Mouse (Mus musculus) stomach, postnatal 0 days (tissue): Measurements from ENCODE around the gene Cul7. TPM values are rescaled to one million over a fixed set of nuclear protein-coding genes. Genes with fewer than 3 reads are reported as not detected.

Experiments used
- ATAC-seq: fragments of 200-750 bp; cut with Nextera tagmentation; 2 replicates; pipeline ENCODE4 v1.8.0; 2017; ENCODE audit not compliant: low FRiP score, low TSS enrichment
- DNase-seq: peaks from one replicate; pipeline ENCODE4 v3.0.0-alpha.2; 2016; ENCODE audit warnings: low spot score
- H3K27ac ChIP-seq: fragments of 300-500 bp; sonication (generic); replicated peaks from 2 replicates; pipeline ENCODE4 v1.5.1; 2014; ENCODE audit warnings: mild to moderate bottlenecking, control low read depth
- H3K27me3 ChIP-seq: fragments of 300-500 bp; sonication (generic); 2 replicates; pipeline ENCODE4 v1.6.1; 2014; ENCODE audit warnings: low read length; ENCODE audit not compliant: control insufficient read depth, insufficient read depth
- H3K36me3 ChIP-seq: fragments of 300-500 bp; sonication (generic); 2 replicates; pipeline ENCODE4 v1.6.1; 2014; ENCODE audit warnings: low read length, mixed read lengths; ENCODE audit not compliant: control insufficient read depth, insufficient read depth
- H3K4me1 ChIP-seq: fragments of 300-500 bp; sonication (generic); replicated peaks from 2 replicates; pipeline ENCODE4 v1.6.1; 2014; ENCODE audit warnings: antibody characterized with exemption; ENCODE audit not compliant: control insufficient read depth, insufficient read depth
- H3K4me2 ChIP-seq: fragments of 300-500 bp; sonication (generic); replicated peaks from 2 replicates; pipeline ENCODE4 v1.6.1; 2014; ENCODE audit warnings: low read depth, mild to moderate bottlenecking, control low read depth, moderate library complexity
- H3K4me3 ChIP-seq: fragments of 300-500 bp; sonication (generic); 2 replicates; pipeline ENCODE4 v1.5.1; 2014; ENCODE audit warnings: low read depth, low read length, control low read depth
- H3K9ac ChIP-seq: fragments of 300-500 bp; sonication (generic); 2 replicates; pipeline ENCODE4 v1.6.1; 2014; ENCODE audit warnings: mild to moderate bottlenecking, low read length, control low read depth, mixed read lengths
- H3K9me3 ChIP-seq: fragments of 300-500 bp; sonication (generic); 2 replicates; pipeline ENCODE4 v1.6.1; 2016; ENCODE audit warnings: low read length; ENCODE audit not compliant: control insufficient read depth
- CTCF ChIP-seq: IDR thresholded peaks from 2 replicates; pipeline ENCODE4 v1.5.1; 2016; ENCODE audit warnings: antibody characterized with exemption, low read depth, mild to moderate bottlenecking, moderate library complexity
- EP300 ChIP-seq: optimal IDR thresholded peaks from 2 replicates; pipeline ENCODE3; 2016; ENCODE audit warnings: antibody characterized with exemption
- WGBS: fragments of 180-500 bp; shearing (Covaris S2); extraction: QIAGEN DNeasy Blood & Tissue Kit; methylation state at CpG from one replicate; pipeline ENCODE4 v1.1.7; 2014; 5-methylcytosine and 5-hydroxymethylcytosine counted together
- polyA plus RNA-seq: library from polyadenylated mRNA; unstranded; fragments of >200 nt; fragmentation: Nextera tagmentation; extraction: Ambion mirVana; gene quantifications from 2 replicates; pipeline ENCODE4 v1.2.1, GENCODE M21; 2015

The Cul7 gene
- polyA plus RNA-seq, 1 experiment from 2014 or later, result 12.9 TPM

DNA sequence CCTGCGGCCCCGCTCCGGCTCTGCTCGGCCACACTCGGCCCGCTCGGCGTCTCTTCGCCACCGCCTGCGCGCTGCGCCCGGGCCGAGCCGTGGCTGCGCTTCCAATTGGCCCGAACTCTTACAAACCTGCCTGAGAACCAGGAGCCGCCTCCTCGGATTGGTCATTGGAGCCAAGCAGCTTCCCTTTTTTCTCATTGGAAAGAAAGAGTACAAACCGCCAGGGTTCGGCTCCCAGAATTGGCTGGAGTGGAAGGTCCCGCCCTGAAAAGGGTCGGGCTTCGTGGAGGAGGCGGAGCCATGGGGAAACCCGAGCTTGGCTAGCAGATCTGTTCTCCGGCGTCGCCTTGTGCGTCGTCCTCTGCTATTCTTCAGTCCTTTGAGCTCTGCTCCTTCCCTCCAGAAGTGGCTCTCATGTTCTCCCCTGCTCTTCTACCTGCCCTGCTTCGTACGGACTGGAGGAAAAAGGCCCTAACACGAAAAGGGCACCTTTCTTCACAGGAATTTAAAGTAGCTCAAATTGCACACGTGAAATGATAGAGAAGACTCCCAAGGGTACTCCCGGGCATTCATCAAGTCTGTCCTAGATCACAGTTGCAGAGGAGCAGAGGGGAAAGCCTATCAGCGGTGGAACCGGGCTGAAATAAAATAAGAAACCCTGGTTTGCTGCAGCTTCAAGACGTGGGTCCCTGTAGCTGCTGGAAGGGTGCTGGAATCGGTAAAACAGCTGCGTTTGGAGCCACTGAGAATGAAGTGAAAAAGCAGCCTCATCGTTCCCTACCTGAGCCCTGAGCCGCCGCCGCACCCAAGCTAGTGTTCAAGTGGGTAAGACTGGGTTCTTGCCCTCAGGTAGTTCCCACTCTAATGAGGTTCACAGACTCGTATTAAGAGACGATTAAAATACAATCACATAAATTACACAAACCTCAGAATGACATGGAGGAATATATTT is 55.0 kb downstream of the Cul7 start, which contains the start of gene Ppp2r5d:
Gene Ppp2r5d, minus strand, starts transcription at position 225 of the 949 bp plus-strand sequence.
- WGBS, result under 1% methylated on average over 48 of the region's 48 CpGs

DNA sequence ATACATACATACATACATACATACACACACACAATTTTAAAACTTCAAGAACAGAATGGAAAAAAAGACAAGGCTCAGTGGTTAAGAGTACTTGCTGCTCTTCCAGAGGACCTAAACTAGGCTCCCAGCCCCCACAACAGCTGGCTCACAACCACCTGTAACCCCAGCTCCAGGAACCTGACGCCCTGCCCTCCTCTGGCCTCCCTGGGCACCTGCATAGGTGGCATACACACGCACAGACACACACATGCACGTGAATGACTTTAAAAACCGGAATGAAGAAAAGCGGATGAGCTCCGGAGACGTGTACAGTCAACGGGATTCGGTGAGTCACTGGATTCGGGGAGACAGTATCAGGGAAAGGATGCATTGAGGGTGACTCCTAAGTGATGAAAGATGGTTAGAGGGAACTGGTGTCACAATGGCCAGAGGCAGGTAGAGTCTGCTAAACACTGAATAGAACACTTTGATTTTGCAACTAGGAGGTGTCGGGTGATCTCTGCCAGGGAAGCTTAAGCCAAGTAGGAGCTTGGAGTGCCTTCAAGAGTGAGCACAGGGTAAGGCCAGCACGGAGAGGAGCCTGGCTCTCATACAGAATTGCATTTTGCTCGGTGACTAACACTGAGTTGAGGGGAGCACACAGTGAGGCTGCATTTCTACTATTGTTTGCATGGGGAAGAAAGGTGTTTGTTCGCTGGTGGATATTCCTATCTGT is 56.4 kb downstream of the Cul7 start:
- H3K4me3 ChIP-seq, result no peak overlapping the region
- no peak overlapping the region for H3K4me2 ChIP-seq
- no peak overlapping the region for H3K27ac ChIP-seq
- DNase-seq (no peak), ATAC-seq (no peak)
- H3K4me1 ChIP-seq, result peaks cover 5% of the 10 kb centered on the region; the same call in 1 of the 2 replicates
- TF ChIP-seq EP300 (no peak), CTCF (no peak)
- H3K9me3 ChIP-seq, result no peaks in the 10 kb centered on the region
- WGBS, result 88% methylated on average over 14 of the region's 14 CpGs
- H3K36me3 ChIP-seq, result no peaks in the 10 kb centered on the region
- H3K9ac ChIP-seq, result no peak overlapping the region
- no peaks in the 10 kb centered on the region for H3K27me3 ChIP-seq

More for the DNA sequence above, 55.0 kb downstream of the Cul7 start, which contains the start of gene Ppp2r5d:
- peak; percentile 97 for ATAC-seq
- Histone ChIP-seq H3K27me3 (no peaks in the 10 kb centered on the region), H3K4me2 (peak within 1 kb of the TSS; percentile 80), H3K4me3 (peak within 1 kb of the TSS; percentile 82), H3K4me1 (peaks cover 5% of the 10 kb centered on the region; the same call in 1 of the 2 replicates), H3K9me3 (no peaks in the 10 kb centered on the region), H3K9ac (peak within 1 kb of the TSS; percentile 85), H3K36me3 (no peaks in the 10 kb centered on the region), H3K27ac (peak within 1 kb of the TSS; percentile 92)
- peak; percentile 98 for DNase-seq
- TF ChIP-seq EP300 (no peak), CTCF (0 out of 2 replicates have a peak, but pooled peaks have one; percentile 10)

DNA sequence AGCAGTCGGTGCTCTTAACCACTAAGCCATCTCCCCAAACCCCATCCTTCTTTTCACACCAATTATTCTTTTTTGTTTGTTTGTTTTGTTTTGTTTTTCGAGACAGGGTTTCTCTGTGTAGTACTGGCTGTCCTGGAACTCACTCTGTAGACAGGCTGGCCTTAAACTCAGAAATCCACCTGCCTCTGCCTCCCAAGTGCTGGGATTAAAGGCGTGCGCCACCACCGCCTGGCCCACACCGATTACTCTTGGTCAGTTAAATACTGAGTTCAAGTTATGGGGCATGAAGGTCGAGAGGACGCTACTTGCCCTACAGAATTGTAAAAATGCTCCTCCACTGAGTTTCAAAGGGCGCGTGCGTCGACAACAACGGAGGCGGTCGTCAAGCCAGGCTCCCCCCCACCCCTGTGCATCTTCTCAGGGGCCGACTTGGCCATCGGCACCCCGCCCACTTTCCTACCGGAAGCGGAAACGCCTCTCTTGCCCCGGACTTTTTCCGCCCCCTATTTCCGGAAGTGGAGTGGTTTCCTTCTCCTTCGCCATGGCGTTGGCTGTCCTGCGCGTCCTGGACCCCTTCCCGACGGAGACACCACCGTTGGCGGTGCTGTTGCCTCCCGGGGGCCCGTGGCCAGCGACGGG is 60.9 kb downstream of the Cul7 start, which contains the start of gene Pex6:
Gene Pex6, plus strand, starts transcription at position 505 of the 639 bp plus-strand sequence.
- Histone ChIP-seq H3K9ac (peak within 1 kb of the TSS; percentile 96), H3K4me3 (peak within 1 kb of the TSS; percentile 93), H3K9me3 (no peaks in the 10 kb centered on the region), H3K4me2 (peak within 1 kb of the TSS; percentile 97), H3K4me1 (peaks cover 3% of the 10 kb centered on the region; the same call in 1 of the 2 replicates), H3K36me3 (peaks cover 3% of the 10 kb centered on the region; the same call in 1 of the 2 replicates), H3K27ac (peak within 1 kb of the TSS; percentile 78), H3K27me3 (no peaks in the 10 kb centered on the region)
- ATAC-seq (peak; percentile 88), DNase-seq (peak; percentile 94)
- 6% methylated on average over 34 of the region's 36 CpGs for WGBS
- TF ChIP-seq CTCF (peak; percentile 25; the same call in 1 of the 2 replicates), EP300 (no peak)

DNA sequence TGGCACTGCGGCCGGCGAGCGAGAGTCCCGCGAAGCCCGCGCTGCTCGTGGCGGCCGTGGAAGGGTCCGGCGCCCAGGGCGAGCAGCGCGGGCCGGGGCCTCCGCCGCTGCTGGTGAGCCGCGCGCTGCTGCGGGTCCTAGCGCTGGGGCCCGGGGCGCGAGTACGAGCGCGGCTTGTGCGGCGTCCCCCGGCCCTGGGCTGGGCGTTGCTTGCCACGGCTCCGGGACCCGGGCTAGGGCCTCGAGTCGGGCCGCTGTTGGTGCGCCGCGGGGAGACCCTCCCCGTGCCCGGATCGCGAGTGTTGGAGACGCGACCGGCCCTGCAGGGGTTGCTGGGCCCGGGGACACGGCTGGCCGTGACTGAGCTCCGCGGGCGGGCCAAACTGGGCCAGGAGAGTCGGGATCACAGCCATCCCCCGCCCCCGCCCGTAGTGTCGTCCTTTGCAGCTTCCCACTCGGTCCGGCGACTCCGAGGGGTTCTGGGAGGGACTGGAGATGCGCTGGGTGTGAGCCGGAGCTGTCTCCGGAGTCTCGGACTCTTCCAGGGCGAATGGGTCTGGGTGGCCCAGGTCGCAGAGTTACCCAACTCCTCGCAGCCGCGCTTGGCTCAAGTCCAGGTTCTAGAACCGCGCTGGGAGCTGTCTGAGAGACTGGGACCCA is 61.6 kb downstream of the Cul7 start:
- peak; percentile 54 for ATAC-seq
- under 1% methylated on average over 50 of the region's 76 CpGs for WGBS

DNA sequence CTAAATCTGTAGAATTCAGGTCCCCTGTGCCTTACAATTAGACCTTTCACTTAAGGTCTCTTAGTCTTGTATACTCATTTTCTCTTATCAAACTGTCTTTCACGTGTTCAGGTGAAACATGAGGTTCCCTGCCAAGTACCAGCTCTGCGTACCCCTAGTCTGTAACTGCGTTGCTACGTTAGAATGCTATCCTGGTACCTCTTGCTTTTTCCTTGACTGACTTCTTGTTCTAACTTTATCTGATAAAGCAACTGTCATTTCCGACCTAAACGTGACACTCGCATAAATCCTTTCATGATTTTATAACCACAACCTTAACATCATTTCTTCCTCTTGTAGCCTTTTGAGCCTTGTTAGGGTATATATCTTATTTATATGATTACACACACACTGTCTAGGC is 62.3 kb downstream of the Cul7 start:
- Histone ChIP-seq H3K4me1 (peaks cover 3% of the 10 kb centered on the region; the same call in 1 of the 2 replicates), H3K4me2 (peak overlapping the region; percentile 97), H3K27me3 (no peaks in the 10 kb centered on the region), H3K9ac (peak overlapping the region; percentile 96), H3K9me3 (no peaks in the 10 kb centered on the region), H3K36me3 (peaks cover 3% of the 10 kb centered on the region; the same call in 1 of the 2 replicates), H3K27ac (no peak overlapping the region), H3K4me3 (peak overlapping the region; percentile 93)
- TF ChIP-seq CTCF, result no peak
- no peak for TF ChIP-seq EP300
- ATAC-seq (no peak), DNase-seq (no peak)
- WGBS, result 50% methylated on average over 7 of the region's 7 CpGs

More for the DNA sequence above, 61.6 kb downstream of the Cul7 start:
- no peak for TF ChIP-seq CTCF
- no peak for TF ChIP-seq EP300
- DNase-seq, result peak; percentile 59
- H3K4me1 ChIP-seq, result peaks cover 3% of the 10 kb centered on the region; the same call in 1 of the 2 replicates
- no peaks in the 10 kb centered on the region for H3K27me3 ChIP-seq
- peak overlapping the region; percentile 97 for H3K4me2 ChIP-seq
- no peaks in the 10 kb centered on the region for H3K9me3 ChIP-seq
- H3K9ac ChIP-seq, result peak overlapping the region; percentile 96
- peak overlapping the region; percentile 78 for H3K27ac ChIP-seq
- H3K4me3 ChIP-seq, result peak overlapping the region; percentile 93
- H3K36me3 ChIP-seq, result peaks cover 3% of the 10 kb centered on the region; the same call in 1 of the 2 replicates
